Mouse (Mus musculus) thymus, postnatal 4 days (tissue): ENCODE results near the gene Ddx43.
"Not testable (repeated sequence)": the region's sequence is repeated elsewhere in the genome, so short reads cannot be mapped to it uniquely, and the experiment has no call there.

Experiments used
- DNase-seq: peaks from one replicate; pipeline ENCODE4 v3.0.0; 2021

The Ddx43 gene

GRCm38 (mm10) chr9:78395630-78396351 lies at the start of gene Ddx43:
Ddx43 (plus strand) TSS chr9:78395777.
- peak; percentile 57 for DNase-seq

GRCm38 (mm10) chr9:78347004-78347403 lies 48.6 kb upstream of the Ddx43 start:
- DNase-seq: no peak

- DNase-seq: not testable (repeated sequence)
Measured at GRCm38 (mm10) chr9:78348206-78349004, 47.2 kb upstream of the Ddx43 start.

- DNase-seq: not testable (repeated sequence)
Measured at GRCm38 (mm10) chr9:78349141-78349540, 46.4 kb upstream of the Ddx43 start.

GRCm38 (mm10) chr9:78350007-78350406 lies 45.6 kb upstream of the Ddx43 start:
- not testable (repeated sequence) for DNase-seq

GRCm38 (mm10) chr9:78351504-78352220 lies 43.9 kb upstream of the Ddx43 start:
- DNase-seq: no peak

- no peak for DNase-seq
Measured at GRCm38 (mm10) chr9:78354665-78355578, 40.7 kb upstream of the Ddx43 start.

- DNase-seq: no peak
Measured at GRCm38 (mm10) chr9:78355611-78356010, 40.0 kb upstream of the Ddx43 start, which contains the start of gene Gsta2. Gsta2 (minus strand) TSS chr9:78355788.

- peak; percentile 83 for DNase-seq
Measured at GRCm38 (mm10) chr9:78358053-78358452, 37.5 kb upstream of the Ddx43 start.

- DNase-seq: no peak
Measured at GRCm38 (mm10) chr9:78359750-78360483, 35.7 kb upstream of the Ddx43 start.

- no peak for DNase-seq
Measured at GRCm38 (mm10) chr9:78360484-78360872, 35.1 kb upstream of the Ddx43 start.

- DNase-seq: no peak
Measured at GRCm38 (mm10) chr9:78363374-78363773, 32.2 kb upstream of the Ddx43 start.

- DNase-seq: no peak
Measured at GRCm38 (mm10) chr9:78364701-78365100, 30.9 kb upstream of the Ddx43 start.

GRCm38 (mm10) chr9:78365850-78366544 lies 29.6 kb upstream of the Ddx43 start:
- no peak for DNase-seq

- DNase-seq: not testable (repeated sequence)
Measured at GRCm38 (mm10) chr9:78367959-78368358, 27.6 kb upstream of the Ddx43 start, which contains the start of gene Dppa5a. Dppa5a (minus strand) TSS chr9:78368177.

GRCm38 (mm10) chr9:78368671-78369293 lies 26.8 kb upstream of the Ddx43 start:
- DNase-seq: no peak

GRCm38 (mm10) chr9:78369349-78369748 lies 26.2 kb upstream of the Ddx43 start:
- DNase-seq: no peak

- DNase-seq: no peak
Measured at GRCm38 (mm10) chr9:78369786-78370185, 25.8 kb upstream of the Ddx43 start.

GRCm38 (mm10) chr9:78371441-78371840 lies 24.1 kb upstream of the Ddx43 start:
- no peak for DNase-seq

- no peak for DNase-seq
Measured at GRCm38 (mm10) chr9:78372827-78373504, 22.6 kb upstream of the Ddx43 start.
